Mouse (Mus musculus) forebrain, embryonic 12.5 days (tissue): ENCODE measurements at regions not wholly inside any gene's neighbourhood (a gene's known extent, or its start where the extent isn't known, plus 50 kb on each side); places are given as distances from the start of the nearest gene placed in this dataset.

Experiments
- ATAC-seq: fragments of 200-750 bp; cut with Nextera tagmentation; 2 replicates; pipeline ENCODE4 v1.8.0; 2017; ENCODE audit warnings: moderate TSS enrichment; ENCODE audit not compliant: low FRiP score
- H3K27ac ChIP-seq: fragments of 300-500 bp; sonication (generic); 2 replicates; pipeline ENCODE4 v1.5.1; 2016; ENCODE audit warnings: mild to moderate bottlenecking
- H3K27me3 ChIP-seq: fragments of 300-500 bp; sonication (generic); 2 replicates; pipeline ENCODE4 v1.6.1; 2016; ENCODE audit warnings: mild to moderate bottlenecking
- H3K36me3 ChIP-seq: fragments of 300-500 bp; sonication (generic); replicated peaks from 2 replicates; pipeline ENCODE4 v1.6.1; 2016; ENCODE audit warnings: mild to moderate bottlenecking
- H3K4me1 ChIP-seq: fragments of 300-500 bp; sonication (generic); 2 replicates; pipeline ENCODE4 v1.6.1; 2016
- H3K4me2 ChIP-seq: fragments of 300-500 bp; sonication (generic); 2 replicates; pipeline ENCODE4 v1.6.1; 2016; ENCODE audit warnings: mild to moderate bottlenecking, moderate library complexity
- H3K4me3 ChIP-seq: fragments of 300-500 bp; sonication (generic); replicated peaks from 2 replicates; pipeline ENCODE4 v1.5.1; 2016; ENCODE audit warnings: mild to moderate bottlenecking
- H3K9ac ChIP-seq: fragments of 300-500 bp; sonication (generic); 2 replicates; pipeline ENCODE4 v1.6.1; 2016; ENCODE audit warnings: mild to moderate bottlenecking
- H3K9me3 ChIP-seq: fragments of 300-500 bp; sonication (generic); 2 replicates; pipeline ENCODE4 v1.6.1; 2016
- WGBS: fragments of 180-500 bp; shearing (Covaris S2); methylation state at CpG from one replicate; pipeline ENCODE4 v1.1.7; 2016; 5-methylcytosine and 5-hydroxymethylcytosine counted together

DNA sequence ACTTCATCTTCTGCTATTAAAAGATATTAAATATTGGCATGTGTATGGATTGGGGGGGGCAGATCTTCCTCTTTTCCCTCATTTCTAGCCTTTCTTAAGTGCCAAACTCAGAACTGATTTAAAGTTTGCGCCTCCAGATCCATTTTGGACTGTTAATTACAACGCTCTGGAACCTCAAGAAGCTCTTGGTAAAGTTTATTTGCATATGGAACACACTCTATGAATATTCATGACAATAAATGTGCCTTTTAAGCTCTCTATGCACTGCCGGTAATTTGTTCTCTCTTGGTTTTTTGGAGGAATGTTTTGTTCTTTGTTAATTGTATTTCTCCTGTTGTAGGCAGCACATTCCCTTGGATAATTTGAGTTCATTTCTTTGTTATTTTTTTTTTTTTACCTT, 738.3 kb downstream of the Dach1 start:
- no peaks in the 10 kb centered on the region for H3K36me3 ChIP-seq
- no peak overlapping the region for H3K27ac ChIP-seq
- H3K4me3 ChIP-seq: no peak overlapping the region
- H3K27me3 ChIP-seq: no peaks in the 10 kb centered on the region
- H3K4me2 ChIP-seq: no peak overlapping the region
- no peaks in the 10 kb centered on the region for H3K9me3 ChIP-seq
- H3K4me1 ChIP-seq: no peaks in the 10 kb centered on the region; the same call in 1 of the 2 replicates
- WGBS: 60% methylated on average over 3 of the region's 3 CpGs
- ATAC-seq: no peak
- H3K9ac ChIP-seq: no peak overlapping the region

DNA sequence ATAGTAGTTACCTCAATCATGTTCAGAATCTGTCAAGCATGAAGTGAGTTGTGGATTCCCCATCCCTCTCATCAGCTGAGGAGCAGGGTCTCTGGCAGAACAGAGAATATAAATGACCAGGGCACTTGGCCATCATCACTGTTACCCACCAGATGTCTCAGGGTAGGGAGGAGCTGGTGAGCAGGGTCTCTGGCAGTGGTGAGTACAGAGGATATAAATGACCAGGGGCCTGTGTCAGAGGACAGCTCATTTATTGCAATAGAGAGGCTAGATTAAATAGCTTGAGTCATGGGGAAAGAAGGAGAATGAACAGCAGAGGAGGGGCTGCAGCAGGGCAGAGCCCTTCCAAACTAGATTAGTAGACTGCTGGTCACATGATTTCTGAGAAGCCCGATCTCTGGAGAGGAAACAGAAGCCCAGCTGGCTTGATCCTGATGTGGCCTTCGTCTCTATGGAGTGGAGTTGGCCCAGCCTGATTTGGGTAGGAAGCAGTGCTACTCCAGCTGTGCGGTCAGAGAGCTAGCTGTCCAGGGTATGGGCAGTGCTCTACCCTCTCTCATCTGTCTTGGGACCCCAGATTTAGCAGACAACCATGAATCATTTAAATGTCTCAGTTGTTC, 766.3 kb downstream of the Dach1 start:
- 77% methylated on average over 3 of the region's 3 CpGs for WGBS
- no peak overlapping the region for H3K4me2 ChIP-seq
- H3K4me3 ChIP-seq: no peak overlapping the region
- no peaks in the 10 kb centered on the region for H3K36me3 ChIP-seq
- no peak overlapping the region for H3K27ac ChIP-seq
- H3K27me3 ChIP-seq: no peaks in the 10 kb centered on the region
- no peak overlapping the region for H3K9ac ChIP-seq
- no peaks in the 10 kb centered on the region for H3K4me1 ChIP-seq
- H3K9me3 ChIP-seq: no peaks in the 10 kb centered on the region
- ATAC-seq: 0 out of 2 replicates have a peak, but pooled peaks have one; percentile 36

DNA sequence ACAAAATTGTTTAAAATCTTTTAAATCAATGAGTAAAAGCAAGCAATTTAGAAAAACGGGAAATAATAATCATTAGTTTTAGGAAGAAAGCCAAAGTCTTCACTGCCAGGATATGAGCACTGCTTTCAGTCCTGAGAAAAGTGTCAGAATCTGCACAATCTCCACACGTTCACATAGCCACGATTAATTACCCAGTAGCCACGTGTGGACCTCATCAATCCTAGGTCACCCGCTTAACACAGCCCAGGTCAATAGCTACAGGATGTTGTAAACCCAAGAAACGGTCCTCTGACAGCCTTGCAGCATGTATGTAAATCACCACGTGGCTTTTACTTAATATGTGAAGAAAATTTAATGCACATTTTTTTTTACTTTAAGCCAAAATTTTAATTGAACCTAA, 773.2 kb downstream of the Dach1 start:
- ATAC-seq: peak; percentile 81
- no peaks in the 10 kb centered on the region for H3K36me3 ChIP-seq
- no peaks in the 10 kb centered on the region for H3K27me3 ChIP-seq
- H3K4me1 ChIP-seq: peaks cover 9% of the 10 kb centered on the region
- H3K4me3 ChIP-seq: no peak overlapping the region
- no peak overlapping the region for H3K9ac ChIP-seq
- H3K27ac ChIP-seq: 0 out of 2 replicates have a peak overlapping the region, but pooled peaks have one; percentile 56
- WGBS: 40% methylated on average over 7 of the region's 7 CpGs
- peak overlapping the region; percentile 31 for H3K4me2 ChIP-seq
- H3K9me3 ChIP-seq: no peaks in the 10 kb centered on the region

DNA sequence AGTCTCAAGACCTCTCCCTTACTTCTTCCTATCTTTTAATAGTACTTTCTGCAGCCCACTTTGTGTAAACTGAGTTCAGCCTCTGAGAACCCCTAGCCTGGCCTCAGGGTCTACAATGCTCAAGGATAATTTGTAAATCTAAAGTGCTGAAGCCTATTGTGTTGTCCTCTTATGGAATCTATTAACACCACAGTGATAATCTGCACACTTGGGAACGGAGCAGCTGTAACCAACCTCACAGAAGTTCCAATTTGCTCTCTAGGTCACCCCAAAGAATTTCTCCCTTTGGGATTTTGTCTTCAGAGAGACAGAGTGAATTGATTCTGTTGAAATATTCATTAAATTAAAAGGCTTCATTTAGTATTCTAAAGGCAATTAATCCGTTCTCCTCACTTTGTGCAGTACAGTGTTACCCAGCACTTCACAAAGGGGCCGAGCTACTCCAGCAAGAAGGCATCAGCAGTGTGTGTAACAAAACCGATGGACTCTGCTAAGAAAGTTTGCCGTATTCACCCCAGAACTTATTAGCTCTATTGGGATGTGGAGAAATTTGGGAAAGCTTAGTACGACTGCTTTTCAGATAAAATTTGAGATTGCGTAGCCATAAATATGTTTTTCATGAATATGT, 773.7 kb downstream of the Dach1 start:
- peaks cover 9% of the 10 kb centered on the region for H3K4me1 ChIP-seq
- H3K36me3 ChIP-seq: no peaks in the 10 kb centered on the region
- H3K4me2 ChIP-seq: peak overlapping the region; percentile 31; the same call in 1 of the 2 replicates
- no peaks in the 10 kb centered on the region for H3K9me3 ChIP-seq
- peak overlapping the region; percentile 56; the same call in 1 of the 2 replicates for H3K27ac ChIP-seq
- WGBS: 25% methylated on average over 7 of the region's 7 CpGs
- peak; percentile 94 for ATAC-seq
- no peaks in the 10 kb centered on the region for H3K27me3 ChIP-seq
- no peak overlapping the region for H3K4me3 ChIP-seq
- H3K9ac ChIP-seq: no peak overlapping the region

DNA sequence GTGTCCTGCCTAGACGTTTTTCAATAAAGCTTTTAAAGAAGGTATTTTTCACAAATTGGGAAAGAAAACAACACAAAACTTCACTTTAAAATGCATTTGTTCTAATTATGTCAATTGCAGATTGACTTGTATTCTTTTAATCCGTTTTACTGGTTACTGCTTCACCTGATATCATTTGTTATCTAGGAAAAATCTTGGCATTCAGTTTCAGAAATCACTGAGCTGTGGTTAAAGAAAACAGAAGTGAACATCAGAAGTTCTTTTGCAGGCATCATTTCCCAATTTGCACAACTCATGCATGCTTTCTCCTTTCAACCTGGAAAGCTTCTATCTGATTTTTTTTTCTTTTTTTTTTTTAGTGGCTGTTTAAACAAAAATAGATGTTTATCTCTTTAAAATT, 780.6 kb downstream of the Dach1 start:
- H3K9ac ChIP-seq: no peak overlapping the region
- H3K4me1 ChIP-seq: no peaks in the 10 kb centered on the region
- no peaks in the 10 kb centered on the region for H3K9me3 ChIP-seq
- no peak for ATAC-seq
- WGBS: 75% methylated on average over 2 of the region's 2 CpGs
- no peak overlapping the region for H3K27ac ChIP-seq
- no peaks in the 10 kb centered on the region for H3K36me3 ChIP-seq
- no peak overlapping the region for H3K4me2 ChIP-seq
- H3K27me3 ChIP-seq: no peaks in the 10 kb centered on the region
- no peak overlapping the region for H3K4me3 ChIP-seq

DNA sequence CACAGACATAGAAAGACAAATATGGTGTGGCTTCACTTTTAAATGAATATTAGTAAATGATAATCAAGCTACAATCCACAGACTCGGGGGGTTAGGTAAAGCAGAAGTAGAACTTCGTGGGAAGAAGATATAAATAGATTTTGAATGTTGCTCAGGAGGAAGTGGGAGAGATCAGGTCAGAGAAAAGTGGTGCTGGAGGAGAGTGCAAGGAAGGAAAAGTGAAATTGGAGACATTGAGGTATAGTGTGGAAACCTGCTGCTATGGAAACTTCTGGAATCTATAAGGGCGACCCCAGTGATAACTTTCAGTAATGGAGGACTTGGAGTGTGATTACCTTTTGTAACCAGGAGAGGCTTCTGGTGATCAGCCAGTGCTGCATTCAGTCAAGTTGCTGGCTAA, 789.4 kb downstream of the Dach1 start:
- Histone ChIP-seq H3K4me2 (no peak overlapping the region), H3K9ac (no peak overlapping the region), H3K4me3 (no peak overlapping the region), H3K9me3 (no peaks in the 10 kb centered on the region), H3K4me1 (no peaks in the 10 kb centered on the region), H3K27me3 (no peaks in the 10 kb centered on the region), H3K36me3 (no peaks in the 10 kb centered on the region), H3K27ac (no peak overlapping the region)
- WGBS: 79% methylated on average over 3 of the region's 3 CpGs
- no peak for ATAC-seq

DNA sequence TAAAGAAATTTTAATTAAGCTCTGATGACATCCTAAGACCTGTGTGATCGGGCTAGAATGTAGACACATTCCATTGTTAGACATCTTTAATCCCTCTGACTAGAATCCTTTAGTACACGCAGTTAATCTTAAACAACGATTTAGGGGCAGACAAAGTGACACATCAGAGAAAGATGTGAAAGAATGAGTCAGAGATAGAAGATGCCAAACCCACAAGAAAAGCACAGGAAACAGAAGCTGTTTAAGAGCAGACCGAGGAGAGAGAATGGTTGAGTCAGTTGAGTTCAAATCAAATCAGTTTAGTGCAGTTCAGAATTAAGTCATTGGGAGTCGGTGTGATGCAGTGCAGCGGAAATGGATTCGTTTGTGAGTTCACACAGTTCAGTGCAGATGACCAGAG, 812.6 kb downstream of the Dach1 start:
- no peaks in the 10 kb centered on the region for H3K9me3 ChIP-seq
- 86% methylated on average over 7 of the region's 7 CpGs for WGBS
- no peak overlapping the region for H3K9ac ChIP-seq
- no peak overlapping the region for H3K27ac ChIP-seq
- no peak overlapping the region for H3K4me2 ChIP-seq
- no peaks in the 10 kb centered on the region for H3K36me3 ChIP-seq
- no peaks in the 10 kb centered on the region for H3K4me1 ChIP-seq
- H3K27me3 ChIP-seq: no peaks in the 10 kb centered on the region
- H3K4me3 ChIP-seq: no peak overlapping the region
- no peak for ATAC-seq

DNA sequence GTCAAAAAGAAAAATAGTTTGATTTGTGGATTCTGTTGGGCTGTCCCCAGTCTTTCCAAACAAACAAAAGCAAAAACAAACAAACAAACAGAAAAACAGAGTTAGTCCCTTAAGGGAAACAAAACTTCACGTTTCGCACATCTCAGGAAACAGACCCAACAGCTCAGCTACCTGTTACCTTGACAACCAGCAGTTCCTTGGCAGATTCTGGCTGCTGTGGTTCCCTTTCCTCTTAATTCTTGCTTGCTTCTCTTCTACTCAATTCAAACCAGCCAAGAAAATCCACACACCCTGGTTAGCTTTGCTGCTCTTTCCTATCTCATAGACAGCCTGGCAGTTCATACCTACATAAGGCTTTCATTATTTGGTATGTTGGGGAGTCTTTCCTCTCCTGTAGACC, 821.6 kb downstream of the Dach1 start:
- H3K4me3 ChIP-seq: no peak overlapping the region
- no peak overlapping the region for H3K4me2 ChIP-seq
- ATAC-seq: no peak
- no peak overlapping the region for H3K9ac ChIP-seq
- WGBS: 89% methylated on average over 2 of the region's 2 CpGs
- no peaks in the 10 kb centered on the region for H3K4me1 ChIP-seq
- no peak overlapping the region for H3K27ac ChIP-seq
- H3K9me3 ChIP-seq: no peaks in the 10 kb centered on the region
- H3K27me3 ChIP-seq: no peaks in the 10 kb centered on the region
- no peaks in the 10 kb centered on the region for H3K36me3 ChIP-seq

DNA sequence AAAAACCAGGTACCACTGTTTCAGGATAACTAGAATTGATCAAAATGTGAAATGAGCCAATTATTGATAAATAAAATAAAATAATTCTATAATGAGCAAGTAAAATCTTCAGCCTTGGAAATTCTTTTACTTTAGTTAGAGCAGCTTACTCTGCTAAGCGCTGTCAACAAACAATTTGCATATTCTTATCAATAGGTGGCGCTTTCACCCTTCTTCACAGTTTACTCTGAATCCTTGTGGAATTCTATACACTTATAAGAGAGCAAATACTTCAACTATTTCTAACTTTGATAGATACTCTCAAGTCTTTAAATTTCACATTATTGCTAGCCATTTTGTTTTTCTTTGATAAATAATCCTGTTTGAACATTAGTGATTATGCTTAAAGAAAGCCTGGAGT, 812.5 kb upstream of the Klhl1 start:
- WGBS: 6% methylated on average over 2 of the region's 2 CpGs
- no peaks in the 10 kb centered on the region for H3K4me1 ChIP-seq
- no peaks in the 10 kb centered on the region for H3K9me3 ChIP-seq
- H3K4me2 ChIP-seq: no peak overlapping the region
- peak; percentile 79 for ATAC-seq
- no peaks in the 10 kb centered on the region for H3K36me3 ChIP-seq
- H3K27ac ChIP-seq: no peak overlapping the region
- H3K9ac ChIP-seq: no peak overlapping the region
- H3K4me3 ChIP-seq: no peak overlapping the region
- no peaks in the 10 kb centered on the region for H3K27me3 ChIP-seq

DNA sequence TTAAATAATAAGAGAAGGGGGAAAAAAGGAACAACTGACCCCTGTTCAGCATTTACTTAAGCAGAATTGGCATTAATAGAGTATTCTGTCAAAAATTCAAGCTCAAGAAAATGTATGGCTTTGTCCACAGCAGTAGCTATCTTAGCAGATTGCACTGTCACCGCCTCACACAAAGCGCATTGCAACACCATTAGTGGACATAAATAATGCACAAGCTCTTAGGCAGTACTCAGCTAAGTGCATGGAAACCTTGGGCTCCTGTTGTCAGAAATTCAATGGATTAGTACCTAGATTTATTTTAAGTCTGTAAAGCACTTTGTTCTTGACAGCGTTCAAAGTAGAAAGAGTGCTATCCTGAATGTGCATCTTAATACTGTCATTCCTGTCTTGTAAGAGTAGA, 811.1 kb upstream of the Klhl1 start:
- H3K4me2 ChIP-seq: no peak overlapping the region
- no peak for ATAC-seq

DNA sequence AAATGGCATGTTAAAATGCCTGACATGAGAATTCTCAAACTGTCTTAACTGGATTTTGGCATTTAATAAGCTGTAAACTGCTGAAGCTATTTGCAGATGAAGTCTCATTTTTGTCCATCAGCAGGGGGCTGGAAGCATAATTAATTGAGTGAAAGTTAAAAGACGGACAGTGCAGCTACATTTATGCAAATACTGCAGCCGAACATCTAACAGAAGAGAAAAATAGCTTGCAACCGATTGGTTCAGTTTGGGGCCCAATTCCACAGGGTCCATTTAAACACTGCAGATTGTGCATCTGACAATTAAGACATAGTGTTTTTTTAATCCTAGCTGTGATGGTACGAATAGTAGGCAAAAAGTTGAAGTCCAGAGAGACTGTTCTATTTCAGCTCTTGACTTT, 774.2 kb upstream of the Klhl1 start:
- ATAC-seq: peak; percentile 60; the same call in 1 of the 2 replicates
- Histone ChIP-seq H3K4me2 (no peak overlapping the region), H3K4me1 (peaks cover 6% of the 10 kb centered on the region; the same call in 1 of the 2 replicates), H3K36me3 (no peaks in the 10 kb centered on the region), H3K4me3 (no peak overlapping the region), H3K27ac (no peak overlapping the region), H3K9me3 (no peaks in the 10 kb centered on the region), H3K9ac (no peak overlapping the region), H3K27me3 (no peaks in the 10 kb centered on the region)
- 32% methylated on average over 4 of the region's 4 CpGs for WGBS

More for the DNA sequence above, 811.1 kb upstream of the Klhl1 start:
- no peaks in the 10 kb centered on the region for H3K9me3 ChIP-seq
- no peak overlapping the region for H3K27ac ChIP-seq
- H3K4me3 ChIP-seq: no peak overlapping the region
- H3K36me3 ChIP-seq: no peaks in the 10 kb centered on the region
- 75% methylated on average over 3 of the region's 3 CpGs for WGBS
- no peak overlapping the region for H3K9ac ChIP-seq
- no peaks in the 10 kb centered on the region for H3K4me1 ChIP-seq
- H3K27me3 ChIP-seq: no peaks in the 10 kb centered on the region

DNA sequence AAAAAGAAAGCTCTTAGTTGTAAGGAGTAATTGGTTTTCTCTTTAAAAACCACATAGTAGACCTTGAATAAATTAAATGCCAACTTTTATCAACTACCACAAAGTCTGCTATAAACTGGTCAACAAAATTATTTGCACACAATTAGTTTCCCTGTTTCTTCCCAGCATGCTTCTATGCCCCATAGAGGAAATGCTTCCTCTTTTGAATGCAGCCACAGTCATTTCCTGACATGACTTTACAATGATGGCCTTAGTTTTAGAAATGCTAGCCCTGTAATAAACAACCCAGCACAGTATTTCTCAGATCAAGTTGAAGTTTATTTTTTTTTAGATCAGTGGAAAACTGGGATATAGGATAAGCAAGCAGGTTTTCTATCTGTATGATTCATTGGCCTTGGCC, 768.5 kb upstream of the Klhl1 start:
- no peaks in the 10 kb centered on the region for H3K36me3 ChIP-seq
- H3K9ac ChIP-seq: no peak overlapping the region
- no peak for ATAC-seq
- H3K4me1 ChIP-seq: no peaks in the 10 kb centered on the region
- no peaks in the 10 kb centered on the region for H3K27me3 ChIP-seq
- no peaks in the 10 kb centered on the region for H3K9me3 ChIP-seq
- no peak overlapping the region for H3K4me2 ChIP-seq
- H3K4me3 ChIP-seq: no peak overlapping the region
- H3K27ac ChIP-seq: no peak overlapping the region

DNA sequence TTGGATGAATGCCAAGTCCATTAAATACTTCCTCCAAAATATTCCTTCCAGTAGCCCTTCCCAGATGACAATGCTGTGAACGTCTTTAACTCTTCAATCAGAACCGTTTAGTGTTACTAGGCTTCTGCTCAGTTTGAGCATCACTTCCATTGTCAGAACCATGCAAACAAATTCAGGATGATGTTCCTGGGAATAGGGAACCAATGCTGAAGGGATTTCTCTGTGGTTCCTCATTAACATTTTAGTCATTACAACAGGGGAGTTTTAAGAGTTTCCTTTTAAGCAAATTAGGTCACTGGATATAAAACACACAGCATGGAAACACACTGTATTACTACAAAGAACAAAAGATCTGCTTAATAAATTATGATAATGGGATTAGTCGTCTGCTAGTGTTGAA, 739.6 kb upstream of the Klhl1 start:
- 38% methylated on average over 3 of the region's 3 CpGs for WGBS
- H3K4me2 ChIP-seq: no peak overlapping the region
- no peak for ATAC-seq
- no peak overlapping the region for H3K4me3 ChIP-seq
- H3K9ac ChIP-seq: no peak overlapping the region
- no peaks in the 10 kb centered on the region for H3K27me3 ChIP-seq
- H3K9me3 ChIP-seq: no peaks in the 10 kb centered on the region
- H3K4me1 ChIP-seq: no peaks in the 10 kb centered on the region
- no peaks in the 10 kb centered on the region for H3K36me3 ChIP-seq
- H3K27ac ChIP-seq: no peak overlapping the region
